Mouse (Mus musculus): ENCODE data around the gene Cplx2.

GRCm38 (mm10) chr13:54348011-54348410 lies 23.1 kb upstream of the Cplx2 start:
- TF ChIP-seq MYOD1 (IDR thresholded peaks at IDR 0.05; ENCODE audit: control insufficient read depth, insufficient read length, low read depth) (no peak), CEBPB (IDR thresholded peaks at IDR 0.05; ENCODE audit: low read depth) (no peak), USF1 (IDR thresholded peaks at IDR 0.05; ENCODE audit: low read depth) (no peak), CTCF (IDR thresholded peaks at IDR 0.05; ENCODE audit: control insufficient read depth, insufficient read depth, insufficient read length) (no peak), MYOG (IDR thresholded peaks at IDR 0.05; ENCODE audit: control insufficient read depth, extremely low read depth, insufficient read length) (no peak)

All from C2C12 (cell line).